Mouse (Mus musculus): ENCODE measurements around the gene Rnf17. TPM values are rescaled to one million over a fixed set of nuclear protein-coding genes. Genes with fewer than 3 reads are reported as not detected.

Rnf17 gene
- polyA plus RNA-seq, 1 experiment = 0.05 TPM

GRCm38 (mm10) chr14:56552924-56553323 is 150.5 kb downstream of the Rnf17 start:
- no peak for TF ChIP-seq CTCF (conservative IDR thresholded peaks at IDR 0.05; ENCODE audit: insufficient read depth, insufficient read length, low read depth, low read length)
- no peak for TF ChIP-seq POLR2A (IDR thresholded peaks at IDR 0.05; ENCODE audit: low read depth, low read length)
- no peaks in the 10 kb centered on the region; the same call in 1 of the 2 replicates for H3K36me3 ChIP-seq (ENCODE audit: control insufficient read depth, insufficient read depth, low read length)
- no peaks in the 10 kb centered on the region for H3K4me1 ChIP-seq (ENCODE audit: control insufficient read depth, insufficient read depth, low read length)
- no peak overlapping the region for H3K27ac ChIP-seq (ENCODE audit: insufficient read depth, low read depth, low read length)
- 90% methylated on average over 6 of the region's 6 CpGs for WGBS
- DNase-seq = no peak
- no peaks in the 10 kb centered on the region for H3K27me3 ChIP-seq (replicated peaks; ENCODE audit: control insufficient read depth, insufficient read depth, low read length)
- no peak overlapping the region for H3K4me3 ChIP-seq (ENCODE audit: insufficient read depth, low read depth, low read length)

- WGBS = 97% methylated on average over 7 of the region's 7 CpGs
Observed at GRCm38 (mm10) chr14:56553331-56553730, 150.9 kb downstream of the Rnf17 start.

GRCm38 (mm10) chr14:56554716-56555115 is 152.3 kb downstream of the Rnf17 start:
- TF ChIP-seq POLR2A (IDR thresholded peaks at IDR 0.05; ENCODE audit: low read depth, low read length) (no peak), CTCF (conservative IDR thresholded peaks at IDR 0.05; ENCODE audit: insufficient read depth, insufficient read length, low read depth, low read length) (no peak)
- H3K4me3 ChIP-seq (ENCODE audit: insufficient read depth, low read depth, low read length) = no peak overlapping the region

More at GRCm38 (mm10) chr14:56553331-56553730, 150.9 kb downstream of the Rnf17 start:
- H3K36me3 ChIP-seq (ENCODE audit: control insufficient read depth, insufficient read depth, low read length) = no peaks in the 10 kb centered on the region; the same call in 1 of the 2 replicates
- H3K27me3 ChIP-seq (replicated peaks; ENCODE audit: control insufficient read depth, insufficient read depth, low read length) = no peaks in the 10 kb centered on the region
- H3K4me1 ChIP-seq (ENCODE audit: control insufficient read depth, insufficient read depth, low read length) = no peaks in the 10 kb centered on the region
- no peak overlapping the region for H3K4me3 ChIP-seq (ENCODE audit: insufficient read depth, low read depth, low read length)
- TF ChIP-seq CTCF (conservative IDR thresholded peaks at IDR 0.05; ENCODE audit: insufficient read depth, insufficient read length, low read depth, low read length) (no peak), POLR2A (IDR thresholded peaks at IDR 0.05; ENCODE audit: low read depth, low read length) (no peak)
- DNase-seq = no peak
- no peak overlapping the region for H3K27ac ChIP-seq (ENCODE audit: insufficient read depth, low read depth, low read length)

GRCm38 (mm10) chr14:56559134-56559533 is 156.8 kb downstream of the Rnf17 start:
- H3K27me3 ChIP-seq (replicated peaks; ENCODE audit: control insufficient read depth, insufficient read depth, low read length) = no peaks in the 10 kb centered on the region
- H3K27ac ChIP-seq (ENCODE audit: insufficient read depth, low read depth, low read length) = no peak overlapping the region
- H3K36me3 ChIP-seq (ENCODE audit: control insufficient read depth, insufficient read depth, low read length) = no peaks in the 10 kb centered on the region; the same call in 1 of the 2 replicates
- TF ChIP-seq CTCF (conservative IDR thresholded peaks at IDR 0.05; ENCODE audit: insufficient read depth, insufficient read length, low read depth, low read length) = no peak
- no peak for TF ChIP-seq POLR2A (IDR thresholded peaks at IDR 0.05; ENCODE audit: low read depth, low read length)
- WGBS = 84% methylated on average over 3 of the region's 3 CpGs
- no peak overlapping the region for H3K4me3 ChIP-seq (ENCODE audit: insufficient read depth, low read depth, low read length)
- DNase-seq = no peak
- no peaks in the 10 kb centered on the region for H3K4me1 ChIP-seq (ENCODE audit: control insufficient read depth, insufficient read depth, low read length)

More at GRCm38 (mm10) chr14:56554716-56555115, 152.3 kb downstream of the Rnf17 start:
- Histone ChIP-seq H3K36me3 (ENCODE audit: control insufficient read depth, insufficient read depth, low read length) (no peaks in the 10 kb centered on the region; the same call in 1 of the 2 replicates), H3K27me3 (replicated peaks; ENCODE audit: control insufficient read depth, insufficient read depth, low read length) (no peaks in the 10 kb centered on the region), H3K4me1 (ENCODE audit: control insufficient read depth, insufficient read depth, low read length) (no peaks in the 10 kb centered on the region), H3K27ac (ENCODE audit: insufficient read depth, low read depth, low read length) (no peak overlapping the region)
- DNase-seq = no peak
- 100% methylated on average over 2 of the region's 2 CpGs for WGBS

- DNase-seq = no peak
- Histone ChIP-seq H3K27ac (ENCODE audit: insufficient read depth, low read depth, low read length) (no peak overlapping the region; the same call in 1 of the 2 replicates), H3K36me3 (ENCODE audit: control insufficient read depth, insufficient read depth, low read length) (no peaks in the 10 kb centered on the region; the same call in 1 of the 2 replicates), H3K4me1 (ENCODE audit: control insufficient read depth, insufficient read depth, low read length) (no peaks in the 10 kb centered on the region; the same call in 1 of the 2 replicates), H3K27me3 (replicated peaks; ENCODE audit: control insufficient read depth, insufficient read depth, low read length) (no peaks in the 10 kb centered on the region), H3K4me3 (ENCODE audit: insufficient read depth, low read depth, low read length) (no peak overlapping the region)
- 62% methylated on average over 7 of the region's 7 CpGs for WGBS
- TF ChIP-seq POLR2A (IDR thresholded peaks at IDR 0.05; ENCODE audit: low read depth, low read length) = no peak
- no peak for TF ChIP-seq CTCF (conservative IDR thresholded peaks at IDR 0.05; ENCODE audit: insufficient read depth, insufficient read length, low read depth, low read length)
Observed at GRCm38 (mm10) chr14:56567476-56567875, 165.1 kb downstream of the Rnf17 start.

- 80% methylated on average over 4 of the region's 4 CpGs for WGBS
- no peak overlapping the region for H3K4me3 ChIP-seq (ENCODE audit: insufficient read depth, low read depth, low read length)
Observed at GRCm38 (mm10) chr14:56569041-56569440, 166.7 kb downstream of the Rnf17 start.

GRCm38 (mm10) chr14:56571310-56572093 is 169.1 kb downstream of the Rnf17 start:
- Histone ChIP-seq H3K27ac (ENCODE audit: insufficient read depth, low read depth, low read length) (no peak overlapping the region), H3K27me3 (replicated peaks; ENCODE audit: control insufficient read depth, insufficient read depth, low read length) (no peaks in the 10 kb centered on the region), H3K36me3 (ENCODE audit: control insufficient read depth, insufficient read depth, low read length) (no peaks in the 10 kb centered on the region), H3K4me1 (ENCODE audit: control insufficient read depth, insufficient read depth, low read length) (peaks cover 7% of the 10 kb centered on the region; the same call in 1 of the 2 replicates), H3K4me3 (ENCODE audit: insufficient read depth, low read depth, low read length) (peak overlapping the region; percentile 67)
- no peak for TF ChIP-seq CTCF (conservative IDR thresholded peaks at IDR 0.05; ENCODE audit: insufficient read depth, insufficient read length, low read depth, low read length)
- TF ChIP-seq POLR2A (IDR thresholded peaks at IDR 0.05; ENCODE audit: low read depth, low read length) = peak; percentile 10
- under 1% methylated on average over 59 of the region's 59 CpGs for WGBS
- peak; percentile 98 for DNase-seq

More at GRCm38 (mm10) chr14:56569041-56569440, 166.7 kb downstream of the Rnf17 start:
- H3K36me3 ChIP-seq (ENCODE audit: control insufficient read depth, insufficient read depth, low read length) = no peaks in the 10 kb centered on the region; the same call in 1 of the 2 replicates
- TF ChIP-seq POLR2A (IDR thresholded peaks at IDR 0.05; ENCODE audit: low read depth, low read length) (no peak), CTCF (conservative IDR thresholded peaks at IDR 0.05; ENCODE audit: insufficient read depth, insufficient read length, low read depth, low read length) (no peak)
- DNase-seq = no peak
- no peaks in the 10 kb centered on the region; the same call in 1 of the 2 replicates for H3K4me1 ChIP-seq (ENCODE audit: control insufficient read depth, insufficient read depth, low read length)
- H3K27ac ChIP-seq (ENCODE audit: insufficient read depth, low read depth, low read length) = no peak overlapping the region
- no peaks in the 10 kb centered on the region for H3K27me3 ChIP-seq (replicated peaks; ENCODE audit: control insufficient read depth, insufficient read depth, low read length)

All from kidney, adult 2 months (tissue).